Mouse (Mus musculus) urinary bladder, adult 18-20 months (tissue): ENCODE measurements around the gene Cfap58.

ENCODE experiments used
- DNase-seq, 2 experiments: peaks; one replicate each; pipeline ENCODE4 v3.0.0; 2022; ENCODE audit warnings: low spot score in 2 of 2, mixed read lengths in 2 of 2

Cfap58 gene

GRCm38 (mm10) chr19:47978109-47978701, 40.7 kb downstream of the Cfap58 start:
- DNase-seq: no peak

GRCm38 (mm10) chr19:47979446-47979845, 42.0 kb downstream of the Cfap58 start:
- DNase-seq: no peak

GRCm38 (mm10) chr19:47980241-47980640, 42.8 kb downstream of the Cfap58 start:
- no peak for DNase-seq

GRCm38 (mm10) chr19:47985606-47986213, 48.2 kb downstream of the Cfap58 start:
- no peak for DNase-seq

GRCm38 (mm10) chr19:47987986-47988385, 50.5 kb downstream of the Cfap58 start:
- no peak for DNase-seq

GRCm38 (mm10) chr19:47988456-47988855, 51.0 kb downstream of the Cfap58 start:
- peak in 1 of 2 experiments; percentile 18 for DNase-seq

- DNase-seq: no peak
These were observed 51.6 kb downstream of the Cfap58 start for GRCm38 (mm10) chr19:47988880-47989574.

DNA sequence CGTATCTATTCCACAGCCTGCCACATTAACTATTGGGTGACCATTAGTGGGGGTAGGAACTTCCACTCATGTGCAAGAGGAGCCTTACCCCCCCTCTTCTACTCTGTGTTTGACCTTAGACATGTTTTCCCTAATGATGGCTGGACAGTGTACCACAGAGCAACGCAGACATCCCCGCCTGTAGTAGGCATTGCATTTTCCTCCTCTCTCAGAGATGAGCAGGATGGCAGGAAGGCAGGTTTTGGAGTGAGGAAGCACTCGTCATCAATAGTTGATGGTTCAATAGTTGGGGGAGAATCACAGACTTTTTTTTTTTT, 52.1 kb downstream of the Cfap58 start:
- DNase-seq: no peak

DNA sequence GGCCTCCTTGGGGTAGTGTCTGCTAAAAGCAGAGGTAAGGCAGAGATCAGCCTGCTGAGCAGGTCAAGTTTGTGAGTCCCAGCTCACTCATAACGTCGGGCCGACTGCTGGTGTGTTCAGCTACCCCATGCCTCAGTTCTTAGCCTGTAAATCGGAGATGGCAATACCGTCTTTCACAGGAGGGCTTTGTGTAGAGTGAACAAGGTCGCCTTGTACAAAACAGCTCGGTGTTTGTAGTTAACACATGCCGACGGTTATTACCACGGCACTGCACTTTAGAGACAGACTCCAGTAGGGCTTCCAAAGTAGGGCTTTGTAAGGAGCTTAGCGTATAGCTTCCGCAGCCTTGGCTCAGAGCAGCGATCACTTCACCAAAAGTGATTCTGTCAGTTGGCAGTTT, 63.8 kb downstream of the Cfap58 start:
- no peak for DNase-seq

DNA sequence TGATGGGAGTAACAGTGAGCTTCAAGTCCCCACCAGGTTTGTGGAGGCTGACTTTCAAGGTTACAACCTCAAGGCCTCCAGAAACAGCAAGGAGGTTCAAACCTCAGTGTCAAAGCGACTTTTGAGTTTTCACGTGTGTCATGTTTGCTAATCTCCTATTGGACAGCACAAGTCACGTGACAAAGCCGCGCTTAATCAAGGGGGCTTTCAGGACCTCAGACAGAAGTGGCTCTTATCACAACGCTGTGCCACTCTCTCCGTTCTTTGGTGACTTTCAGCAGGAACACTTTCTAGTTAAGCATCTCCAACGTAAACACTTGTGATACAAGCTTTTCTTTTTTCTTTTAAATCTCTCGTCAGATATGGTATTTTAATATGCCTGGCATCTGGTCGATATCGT, 64.3 kb downstream of the Cfap58 start:
- DNase-seq: no peak

- peak; percentile 5 to 18 for DNase-seq
These were observed 71.4 kb downstream of the Cfap58 start for GRCm38 (mm10) chr19:48008771-48009413.

GRCm38 (mm10) chr19:48009586-48010331, 72.3 kb downstream of the Cfap58 start:
- no peak for DNase-seq

DNA sequence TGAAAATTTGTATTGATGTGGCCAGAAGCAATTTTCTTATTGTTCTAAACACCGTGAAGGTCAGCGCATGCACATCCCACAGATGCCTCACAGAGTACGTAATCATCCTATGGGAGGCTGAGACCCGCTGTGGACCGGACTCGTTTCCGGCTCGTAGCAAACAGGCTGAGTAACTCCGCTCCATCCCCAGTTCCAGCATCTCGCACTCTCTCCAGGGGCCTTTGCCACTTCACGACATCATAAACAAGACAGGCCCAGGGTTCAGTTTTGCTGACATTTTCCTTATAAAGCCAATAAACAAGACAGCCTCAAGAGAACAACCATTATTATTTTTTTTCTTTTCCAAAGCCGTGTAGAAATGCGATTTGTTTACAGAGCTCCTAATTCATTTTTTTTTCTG, 82.6 kb downstream of the Cfap58 start:
- DNase-seq: no peak

GRCm38 (mm10) chr19:48021435-48021834, 84.0 kb downstream of the Cfap58 start:
- DNase-seq: no peak

DNA sequence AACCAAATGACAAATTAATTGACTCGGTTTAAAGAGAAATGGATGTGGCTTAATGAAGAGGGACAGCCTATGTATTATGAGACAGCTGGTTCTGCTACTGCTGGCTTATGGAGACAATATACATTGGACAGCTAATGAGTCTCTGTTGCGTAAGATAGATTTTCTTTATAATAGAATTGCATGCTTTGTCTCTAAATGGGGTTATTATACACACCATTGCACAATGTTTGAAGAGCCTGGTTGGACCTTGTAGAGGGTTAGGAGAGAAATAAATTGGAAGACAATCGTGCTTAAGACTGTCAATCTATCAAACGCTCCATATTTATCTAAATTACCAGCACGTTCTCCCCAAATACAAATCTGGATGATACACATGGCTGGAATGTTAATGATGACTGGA, 85.3 kb downstream of the Cfap58 start:
- no peak for DNase-seq

- no peak for DNase-seq
These were observed 86.3 kb downstream of the Cfap58 start for GRCm38 (mm10) chr19:48023726-48024125.

DNA sequence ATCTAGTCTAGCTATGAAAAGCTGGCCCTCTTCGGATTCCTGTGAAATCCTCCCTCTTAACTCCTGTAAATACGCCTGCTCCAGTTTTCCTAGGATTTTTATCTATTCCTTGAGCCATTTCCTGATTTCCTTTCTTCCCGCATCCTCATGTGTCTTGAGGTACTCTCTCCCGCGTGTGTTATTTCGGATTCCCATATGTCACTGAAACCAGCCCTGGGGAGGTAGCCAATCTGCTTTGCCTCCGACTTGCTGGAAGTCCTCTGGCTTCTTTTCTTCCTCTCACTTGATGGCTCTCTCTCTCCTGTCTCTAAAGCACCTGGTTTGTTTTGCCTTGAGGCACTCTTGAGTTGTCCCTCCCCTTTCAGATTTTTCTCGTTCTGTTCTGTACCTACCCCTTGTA, 87.9 kb downstream of the Cfap58 start:
- DNase-seq: no peak

DNA sequence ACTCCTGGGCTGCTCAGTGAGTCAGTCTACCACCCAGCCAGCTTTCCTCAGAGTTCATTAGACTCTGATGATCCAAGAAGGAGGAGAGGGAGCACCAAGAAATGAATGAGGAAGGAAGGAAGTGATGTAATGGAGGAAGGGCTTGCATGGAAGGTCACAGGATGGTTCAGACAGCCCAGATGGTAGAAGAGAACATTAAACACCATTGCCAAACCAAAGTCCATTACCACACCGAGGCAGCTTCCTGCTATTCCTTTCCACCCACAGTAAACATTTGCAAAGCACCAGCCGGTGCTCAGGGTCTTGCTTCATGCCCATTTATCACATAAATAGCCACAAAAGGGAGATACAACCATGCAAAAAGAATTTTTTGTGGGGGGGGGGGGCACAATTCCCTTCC, 89.4 kb downstream of the Cfap58 start:
- DNase-seq: no peak

DNA sequence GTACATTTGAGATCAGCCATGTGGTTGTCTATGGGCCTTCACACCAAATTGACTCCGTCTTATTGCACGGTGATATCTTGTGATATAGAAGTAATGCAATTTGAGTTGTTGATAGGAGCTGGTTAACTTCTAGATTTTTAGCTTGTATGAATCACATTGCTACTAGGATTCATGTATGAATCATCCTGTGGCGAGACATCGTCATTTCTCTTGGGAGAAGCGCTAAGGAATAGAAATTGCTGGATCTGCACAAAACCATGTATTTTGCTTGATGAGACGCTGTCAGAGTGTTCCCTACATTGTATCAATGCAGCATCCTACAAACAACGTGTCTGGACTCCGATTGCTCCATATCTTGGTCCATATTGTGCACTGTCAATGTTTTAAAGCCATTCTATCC, 102.1 kb downstream of the Cfap58 start:
- no peak for DNase-seq

GRCm38 (mm10) chr19:48047315-48047714, 109.8 kb downstream of the Cfap58 start:
- no peak for DNase-seq

DNA sequence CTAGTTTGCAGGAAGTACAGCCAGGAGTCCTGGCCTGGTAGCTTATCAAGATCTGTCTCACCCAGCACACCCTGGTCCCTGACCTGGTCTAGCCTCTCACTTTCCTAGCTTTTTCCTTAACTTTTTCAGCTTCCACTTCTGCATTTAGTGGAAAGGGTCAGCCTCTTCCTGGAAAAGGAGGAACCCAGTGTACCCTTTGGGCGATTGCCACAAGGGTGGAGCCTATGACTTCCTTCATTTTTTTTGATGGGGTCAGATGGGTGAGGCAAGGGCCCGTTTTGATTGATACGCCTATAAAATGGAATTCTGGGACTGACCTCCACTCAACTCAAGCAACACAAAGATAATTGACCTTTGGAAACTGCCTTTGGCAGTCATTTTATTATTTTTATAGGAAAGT, 111.9 kb downstream of the Cfap58 start:
- no peak for DNase-seq

DNA sequence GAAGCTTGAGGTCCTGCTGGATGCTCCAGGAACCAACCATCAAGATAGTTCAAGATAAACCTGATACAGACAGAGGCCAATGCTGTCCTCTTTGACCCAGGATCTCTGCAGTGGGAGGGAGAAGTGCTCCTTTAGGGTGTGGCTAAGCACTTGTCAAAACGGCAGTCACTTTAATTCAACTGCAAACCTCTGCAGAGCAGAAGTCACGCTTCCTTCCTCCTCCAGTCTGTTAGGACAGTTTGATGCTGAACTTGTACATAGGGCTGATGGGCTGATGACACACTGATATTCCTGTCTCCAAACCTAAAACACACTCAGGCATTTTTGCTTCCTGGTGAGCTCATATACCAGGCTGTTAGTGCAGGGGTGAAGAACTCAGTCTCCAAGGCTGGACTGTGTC, 125.8 kb downstream of the Cfap58 start:
- DNase-seq: no peak
